Mouse (Mus musculus) bone marrow, adult 2 months (tissue): ENCODE measurements around the gene Tex52.

Experiments used
- CTCF ChIP-seq: fragments of 200-500 bp; IDR thresholded peaks from 2 replicates; pipeline ENCODE4 v1.5.1; 2011; ENCODE audit warnings: low read length, control low read depth; ENCODE audit not compliant: control insufficient read depth, insufficient read depth
- POLR2A ChIP-seq: fragments of 200-500 bp; IDR thresholded peaks from 2 replicates; pipeline ENCODE4 v1.6.1; 2011; ENCODE audit warnings: low read depth, mild to moderate bottlenecking, control low read depth, low read length, borderline replicate concordance; ENCODE audit not compliant: control insufficient read depth

GRCm38 (mm10) chr6:128341956-128342723, 33.1 kb upstream of the Tex52 start:
- TF ChIP-seq CTCF = no peak
- no peak for TF ChIP-seq POLR2A
